Mouse (Mus musculus) spleen, adult 2 months (tissue): ENCODE data around the gene Numa1.

Experiments
- CTCF ChIP-seq: fragments of 200-500 bp; IDR thresholded peaks from 2 replicates; pipeline ENCODE4 v1.5.1; 2011; ENCODE audit warnings: mild to moderate bottlenecking, inconsistent platforms; ENCODE audit not compliant: insufficient read depth, insufficient read length, insufficient replicate concordance; ENCODE audit errors: extremely low read depth
- POLR2A ChIP-seq: fragments of 200-500 bp; IDR thresholded peaks from 2 replicates; pipeline ENCODE4 v1.6.1; 2011; ENCODE audit warnings: low read depth, low read length, inconsistent platforms

DNA sequence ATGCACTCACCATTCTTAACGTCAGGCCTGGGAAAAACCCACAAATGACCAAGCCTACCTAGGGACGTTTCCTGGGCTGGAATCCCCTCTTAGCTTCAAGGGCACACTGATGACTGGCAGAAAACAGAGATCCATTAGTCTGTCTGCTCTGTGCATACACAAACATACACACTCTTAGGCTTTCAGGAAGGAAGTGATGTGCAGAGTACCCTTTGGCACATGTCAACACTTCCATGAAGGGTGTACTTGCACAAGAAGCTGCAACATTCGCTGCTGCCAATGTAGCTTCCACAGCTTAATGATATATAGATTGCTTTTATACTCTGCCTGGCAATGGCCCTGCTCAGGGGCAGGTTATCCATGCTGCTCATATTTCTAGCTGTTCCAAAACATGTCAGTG, 85.5 kb downstream of the Numa1 start:
- TF ChIP-seq CTCF = no peak
- no peak for TF ChIP-seq POLR2A
